Mouse (Mus musculus) neural tube, embryonic 10.5 days (tissue): ENCODE data around the gene Dok4.

Source experiments
- DNase-seq: peaks from one replicate; pipeline ENCODE4 v3.0.0-alpha.2; 2017; ENCODE audit warnings: low spot score; ENCODE audit errors: extremely low spot score

The Dok4 gene

GRCm38 (mm10) chr8:94876197-94876730 lies at the start of gene Dok4:
TSS of gene Dok4 (minus strand) at chr8:94876330.
- DNase-seq, result peak; percentile 95

DNA sequence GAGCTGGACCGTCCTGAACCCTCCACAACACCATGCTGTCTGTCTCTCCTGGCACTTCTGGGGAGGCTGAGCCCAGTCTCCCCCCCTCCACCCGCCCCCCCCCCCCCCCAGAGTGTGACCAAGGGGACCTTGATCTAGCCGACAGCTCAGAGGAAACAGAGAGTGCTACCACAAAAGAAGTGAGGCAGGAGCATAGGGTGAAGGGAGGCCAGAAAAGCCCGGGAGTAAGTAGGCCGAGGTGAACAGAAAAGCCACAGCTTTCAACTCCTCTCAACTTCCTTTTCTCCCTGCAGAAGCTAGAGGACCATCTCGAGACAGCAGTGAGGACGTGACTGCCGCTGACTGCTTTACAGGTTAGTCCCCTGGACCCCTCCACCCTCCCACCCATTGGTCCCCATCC lies 47.3 kb upstream of the Dok4 start, which contains the start of gene Adgrg5:
Gene Adgrg5, plus strand, starts transcription at position 290 of the 400 bp plus-strand sequence.
- no peak for DNase-seq

GRCm38 (mm10) chr8:94922602-94923001 lies 46.5 kb upstream of the Dok4 start:
- DNase-seq, result no peak

DNA sequence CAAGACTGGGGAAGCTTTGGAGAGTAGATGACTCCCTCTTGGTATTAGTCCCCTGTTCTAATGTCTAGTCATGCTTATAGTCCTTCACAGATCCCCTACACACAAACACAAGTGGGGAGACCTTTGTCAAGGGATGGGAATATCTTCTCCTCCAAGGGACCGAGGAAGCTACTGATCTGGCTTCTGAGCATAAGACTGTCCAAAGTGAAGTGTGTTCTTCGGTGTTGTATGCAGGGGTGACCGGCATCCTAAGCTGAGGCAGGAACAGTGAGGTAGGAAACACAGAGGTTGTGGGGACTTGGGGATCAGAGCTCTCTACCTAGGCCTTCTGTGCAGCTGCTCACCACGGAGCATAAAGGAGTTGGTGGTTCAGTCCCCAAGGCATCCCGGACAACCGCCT lies 46.0 kb upstream of the Dok4 start:
- no peak for DNase-seq

DNA sequence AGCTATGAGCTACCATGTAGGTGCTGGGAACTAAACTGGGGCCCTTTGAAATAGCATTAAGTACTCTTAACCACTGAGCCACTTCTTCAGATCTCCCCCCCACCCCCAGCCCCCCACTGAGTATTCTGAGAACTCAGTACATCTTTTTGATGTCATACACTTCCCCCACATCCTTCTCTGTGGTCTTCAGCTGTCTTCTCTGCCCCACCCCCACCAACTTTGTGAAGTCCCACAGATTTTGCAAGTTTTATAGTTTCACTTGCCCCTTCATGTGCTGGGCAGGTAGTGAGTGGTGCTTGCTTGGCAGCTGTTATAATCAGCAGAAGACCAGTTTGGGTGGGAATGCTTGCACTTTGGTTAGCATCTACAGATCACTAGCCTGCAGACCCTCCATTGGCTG lies 43.1 kb upstream of the Dok4 start:
- no peak for DNase-seq

- no peak for DNase-seq
These were observed 41.8 kb upstream of the Dok4 start, which contains the start of gene Ccdc102a for GRCm38 (mm10) chr8:94917851-94918495. TSS of gene Ccdc102a (minus strand) at chr8:94918098.

DNA sequence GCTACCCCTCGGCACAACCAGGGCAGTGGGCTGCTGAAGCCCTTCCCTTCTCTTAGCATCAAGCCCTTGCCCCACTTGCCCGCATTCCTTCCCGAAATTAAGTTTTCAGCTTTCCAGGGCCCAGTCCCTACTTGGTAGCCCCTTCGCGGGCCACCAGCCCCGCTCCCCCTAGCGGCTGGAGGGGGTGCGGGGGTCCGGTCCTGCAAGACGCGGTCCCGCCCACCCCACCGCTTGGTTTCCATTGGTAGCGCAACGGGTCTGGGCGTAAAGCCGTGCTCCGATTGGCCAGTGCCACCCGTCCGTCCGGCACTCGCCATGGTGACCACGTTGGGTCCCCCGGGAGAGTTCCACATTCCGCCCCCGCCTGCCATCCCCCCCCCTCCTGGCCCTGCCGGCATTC lies 41.2 kb upstream of the Dok4 start:
- DNase-seq, result peak; percentile 97

GRCm38 (mm10) chr8:94916960-94917324 lies 40.8 kb upstream of the Dok4 start:
- DNase-seq, result no peak

GRCm38 (mm10) chr8:94916311-94916959 lies 40.3 kb upstream of the Dok4 start:
- DNase-seq, result no peak

GRCm38 (mm10) chr8:94914701-94915101 lies 38.6 kb upstream of the Dok4 start:
- DNase-seq, result no peak

- no peak for DNase-seq
These were observed 38.1 kb upstream of the Dok4 start for GRCm38 (mm10) chr8:94914256-94914655.

DNA sequence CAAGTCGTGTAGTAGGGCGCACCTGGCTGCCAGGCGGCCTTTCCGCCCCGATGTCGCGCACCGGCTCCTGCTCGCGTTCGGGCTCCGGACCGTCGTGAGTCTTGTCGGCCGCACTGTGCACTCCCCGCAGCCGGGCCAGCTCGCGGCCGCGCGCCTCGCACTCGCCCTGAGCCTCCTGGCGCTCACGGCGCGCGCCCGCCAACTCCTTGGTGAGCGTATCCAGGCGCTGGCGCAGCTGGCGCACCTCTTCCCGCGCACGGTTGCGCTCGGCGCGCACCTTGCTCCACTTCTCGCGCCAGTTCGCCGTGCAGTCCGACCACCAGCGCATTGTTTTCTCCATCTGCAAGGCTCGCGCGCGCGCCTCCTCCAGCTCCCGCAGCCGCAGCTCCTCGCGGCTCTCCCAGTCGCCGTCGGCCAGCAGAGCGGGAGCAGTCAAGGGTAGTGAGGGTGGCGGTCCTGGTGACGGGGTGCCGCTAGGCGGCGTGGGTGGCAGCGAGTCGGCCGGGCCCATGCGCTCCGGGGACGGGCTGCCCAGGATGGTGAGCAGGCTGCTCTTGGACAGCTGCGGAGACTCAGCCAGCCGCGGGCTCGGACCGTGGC lies 37.0 kb upstream of the Dok4 start:
- DNase-seq, result peak; percentile 84

- peak; percentile 88 for DNase-seq
These were observed 32.7 kb upstream of the Dok4 start for GRCm38 (mm10) chr8:94908847-94909246.

DNA sequence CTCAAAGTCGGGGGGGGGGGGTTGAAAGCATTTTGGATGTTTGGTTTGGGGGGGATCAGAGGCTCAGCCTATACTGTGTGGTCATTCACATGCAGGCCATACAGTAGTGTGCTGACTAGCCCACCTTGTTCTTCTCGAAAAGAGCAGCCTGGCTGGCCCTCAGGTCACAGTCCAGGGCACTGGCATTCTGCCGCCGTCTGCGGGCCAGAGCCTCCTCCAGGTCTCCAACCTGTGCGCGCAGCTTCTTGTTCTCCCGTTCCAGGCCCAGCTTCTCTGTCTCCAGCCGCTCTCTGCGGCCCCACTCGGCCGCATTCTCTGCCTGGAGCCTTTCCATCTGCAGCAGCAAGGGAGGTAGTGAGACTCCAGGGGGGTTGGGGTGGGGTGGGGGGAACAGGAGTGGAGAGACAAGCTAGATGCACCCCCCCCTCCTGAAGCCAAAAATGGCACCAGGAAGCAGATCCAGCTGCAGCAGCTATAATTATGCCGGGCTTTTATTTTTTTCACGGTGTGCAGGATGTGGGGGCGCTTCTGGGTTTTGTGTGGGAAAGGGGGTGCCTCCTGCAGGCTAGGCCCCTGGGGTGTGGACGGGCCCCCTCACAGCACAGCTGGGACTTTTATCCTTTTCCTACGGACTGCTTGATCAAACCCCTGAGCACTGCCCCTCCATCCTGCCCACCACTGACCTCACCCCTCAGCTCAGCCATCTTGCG lies 31.6 kb upstream of the Dok4 start:
- DNase-seq, result no peak

GRCm38 (mm10) chr8:94904450-94905175 lies 28.5 kb upstream of the Dok4 start:
- no peak for DNase-seq

DNA sequence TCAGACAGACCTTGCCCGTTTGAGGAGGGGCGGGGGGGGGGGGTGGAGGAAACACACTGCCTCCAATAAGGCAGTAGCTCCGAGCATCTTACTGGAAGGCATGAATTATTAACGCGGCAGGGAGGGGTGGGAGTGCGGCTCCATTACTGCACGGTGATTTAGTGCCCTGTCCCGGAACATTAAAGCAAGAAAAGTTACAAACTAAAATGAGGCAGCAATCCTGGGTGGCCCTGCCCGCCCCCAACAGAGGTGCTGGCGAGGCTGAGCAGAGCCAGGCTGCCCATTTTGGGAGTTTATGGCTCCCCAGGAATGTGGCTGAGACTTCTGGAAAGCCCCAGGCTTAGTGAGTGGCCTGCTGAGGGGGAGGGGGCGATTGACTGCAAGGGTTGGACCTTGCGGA lies 27.6 kb upstream of the Dok4 start:
- DNase-seq, result no peak

GRCm38 (mm10) chr8:94901031-94901430 lies 24.9 kb upstream of the Dok4 start:
- DNase-seq, result peak; percentile 38

- DNase-seq, result no peak
These were observed 24.5 kb upstream of the Dok4 start for GRCm38 (mm10) chr8:94900617-94901016.

GRCm38 (mm10) chr8:94899262-94899661 lies 23.1 kb upstream of the Dok4 start:
- no peak for DNase-seq

DNA sequence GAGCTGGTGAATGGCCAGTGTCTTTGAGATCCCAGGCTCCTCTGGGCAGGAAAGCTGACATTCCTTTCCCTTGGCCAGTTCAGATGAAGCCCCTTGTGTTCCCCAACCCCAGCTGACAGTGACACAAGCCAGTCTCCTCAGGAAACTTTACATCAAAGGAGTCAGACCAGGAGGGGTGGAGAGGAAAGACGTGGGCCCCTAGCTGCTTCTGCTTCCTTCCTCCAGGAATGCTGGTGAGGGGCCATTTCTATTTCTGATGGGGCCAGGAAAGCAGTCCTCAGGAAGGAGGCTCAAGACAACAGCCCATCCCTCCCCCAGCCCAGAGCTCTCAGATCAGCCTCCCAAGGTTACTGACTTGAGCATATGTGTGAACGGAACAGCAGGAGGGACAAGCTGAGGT lies 16.8 kb upstream of the Dok4 start:
- DNase-seq, result no peak

GRCm38 (mm10) chr8:94888383-94889036 lies 12.4 kb upstream of the Dok4 start:
- DNase-seq, result no peak
